Mouse (Mus musculus): ENCODE data around the gene Ppp2r3a.

DNA sequence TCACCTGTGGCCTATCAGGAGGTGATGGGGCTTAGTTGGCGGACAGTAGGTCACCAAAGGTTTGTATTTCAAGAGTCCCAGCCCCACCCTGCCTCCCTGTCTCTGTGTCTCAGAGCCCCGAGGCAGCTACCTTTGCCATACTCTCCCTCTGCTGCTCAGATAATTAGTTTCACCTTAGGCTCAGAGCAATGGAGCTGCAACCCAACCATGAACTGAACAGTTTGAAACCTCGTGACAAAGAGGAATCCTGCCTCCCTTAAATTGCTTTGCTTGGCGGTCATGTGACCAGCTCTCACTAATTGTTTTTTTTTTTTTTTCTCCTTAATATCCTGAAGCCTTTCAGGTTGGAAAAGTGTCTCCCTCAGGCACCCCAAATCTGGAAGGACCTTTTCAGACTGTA is 9.8 kb upstream of the Ppp2r3a start:
- TF ChIP-seq POLR2A (IDR thresholded peaks at IDR 0.05; ENCODE audit: control insufficient read depth, extremely low read depth, insufficient read depth, low read length, poor library complexity), result no peak
- TF ChIP-seq CTCF (IDR thresholded peaks at IDR 0.05; ENCODE audit: borderline replicate concordance, control insufficient read depth, extremely low read depth, insufficient read depth, low read length, poor library complexity), result no peak

Data from thymus, adult 2 months (tissue).